Mouse (Mus musculus): ENCODE data around the gene Mypn.

DNA sequence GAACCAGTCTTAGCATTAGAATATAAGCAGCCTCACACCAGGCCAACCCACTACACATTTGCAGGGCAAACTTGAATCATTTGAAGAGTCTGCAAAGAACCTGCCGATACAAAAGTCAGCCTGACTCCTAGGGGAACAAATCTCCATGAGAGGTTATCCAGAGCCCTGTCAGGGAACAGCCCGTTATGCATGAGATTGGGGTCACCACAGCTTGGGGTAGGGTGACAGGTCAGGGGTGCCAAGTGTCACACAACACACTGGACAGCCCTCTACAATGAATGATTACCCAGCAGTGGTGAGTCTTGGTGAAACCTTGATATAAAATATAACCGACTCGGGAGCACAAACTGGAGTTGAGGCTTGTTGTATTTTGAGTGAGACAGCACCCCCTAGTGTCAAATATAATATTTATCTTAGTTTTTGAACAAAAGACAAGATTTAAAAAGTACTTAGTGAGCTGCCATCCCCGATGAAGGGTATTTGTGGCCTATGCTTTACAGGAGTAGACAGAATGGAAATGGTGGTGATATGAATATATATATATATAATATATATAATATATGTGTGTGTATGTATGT is 90.6 kb downstream of the Mypn start:
- TF ChIP-seq GATA1 (IDR thresholded peaks at IDR 0.05; ENCODE audit: borderline replicate concordance, low read length) (no peak), FLI1 (IDR thresholded peaks at IDR 0.05; ENCODE audit: low read length) (no peak)

All from megakaryocyte, embryonic 14.5 days (primary cell).